Mouse (Mus musculus) forebrain, embryonic 12.5 days (tissue): ENCODE data around the gene Yipf2. TPM values are rescaled to one million over a fixed set of nuclear protein-coding genes. Genes with fewer than 3 reads are reported as not detected.
"Not testable (repeated sequence)": the region's sequence is repeated elsewhere in the genome, so short reads cannot be mapped to it uniquely, and the experiment has no call there.

Source experiments
- ATAC-seq: fragments of 200-750 bp; cut with Nextera tagmentation; 2 replicates; pipeline ENCODE4 v1.8.0; 2017; ENCODE audit warnings: moderate TSS enrichment; ENCODE audit not compliant: low FRiP score
- H3K27ac ChIP-seq: fragments of 300-500 bp; sonication (generic); 2 replicates; pipeline ENCODE4 v1.5.1; 2016; ENCODE audit warnings: mild to moderate bottlenecking
- H3K27me3 ChIP-seq: fragments of 300-500 bp; sonication (generic); 2 replicates; pipeline ENCODE4 v1.6.1; 2016; ENCODE audit warnings: mild to moderate bottlenecking
- H3K36me3 ChIP-seq: fragments of 300-500 bp; sonication (generic); replicated peaks from 2 replicates; pipeline ENCODE4 v1.6.1; 2016; ENCODE audit warnings: mild to moderate bottlenecking
- H3K4me1 ChIP-seq: fragments of 300-500 bp; sonication (generic); 2 replicates; pipeline ENCODE4 v1.6.1; 2016
- H3K4me2 ChIP-seq: fragments of 300-500 bp; sonication (generic); 2 replicates; pipeline ENCODE4 v1.6.1; 2016; ENCODE audit warnings: mild to moderate bottlenecking, moderate library complexity
- H3K4me3 ChIP-seq: fragments of 300-500 bp; sonication (generic); replicated peaks from 2 replicates; pipeline ENCODE4 v1.5.1; 2016; ENCODE audit warnings: mild to moderate bottlenecking
- H3K9ac ChIP-seq: fragments of 300-500 bp; sonication (generic); 2 replicates; pipeline ENCODE4 v1.6.1; 2016; ENCODE audit warnings: mild to moderate bottlenecking
- H3K9me3 ChIP-seq: fragments of 300-500 bp; sonication (generic); 2 replicates; pipeline ENCODE4 v1.6.1; 2016
- WGBS: fragments of 180-500 bp; shearing (Covaris S2); methylation state at CpG from one replicate; pipeline ENCODE4 v1.1.7; 2016; 5-methylcytosine and 5-hydroxymethylcytosine counted together
- polyA plus RNA-seq: library from polyadenylated mRNA; unstranded; fragments of >200 nt; fragmentation: Nextera tagmentation; extraction: Ambion mirVana; gene quantifications from 2 replicates; pipeline ENCODE4 v1.2.1, GENCODE M21; 2016

Gene Yipf2
- polyA plus RNA-seq, 1 experiment from 2014 or later = 17.3 TPM

DNA sequence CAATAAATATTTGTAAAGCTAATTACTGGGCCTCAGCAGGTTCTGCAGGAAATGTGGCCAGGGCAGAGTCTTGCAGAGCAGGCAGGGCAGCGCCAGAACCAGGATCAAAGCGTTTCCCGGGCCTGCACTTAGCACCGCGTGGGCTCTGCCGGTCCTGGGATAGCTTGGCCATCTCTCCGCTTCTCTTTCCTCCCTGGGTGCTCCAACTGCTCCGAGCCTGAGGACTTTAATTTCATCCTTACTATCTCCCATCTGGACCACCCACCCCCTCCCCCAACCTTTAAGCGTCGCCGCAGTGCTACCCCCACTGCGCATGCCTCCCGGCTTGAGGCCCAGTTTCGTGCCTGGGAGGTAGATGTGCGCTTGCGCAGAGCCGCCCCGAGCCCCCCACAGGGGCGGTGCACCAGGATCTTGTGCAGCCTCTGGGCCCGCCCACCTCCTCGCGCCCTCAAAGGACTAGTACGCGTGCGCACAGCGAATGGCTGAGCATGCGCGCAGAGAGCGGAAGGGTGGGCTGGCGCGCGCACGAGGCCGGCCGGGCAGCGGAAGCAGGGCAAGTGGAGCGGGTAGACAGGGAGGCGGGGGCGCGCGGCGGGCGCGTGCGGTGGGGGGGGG is 23.1 kb upstream of the Yipf2 start, which contains the start of gene Smarca4:
TSS of gene Smarca4 (plus strand) at position 553 of the 615 bp plus-strand sequence.
- Histone ChIP-seq H3K27me3 (no peaks in the 10 kb centered on the region), H3K4me3 (peak within 1 kb of the TSS; percentile 73), H3K9ac (peak within 1 kb of the TSS; percentile 88), H3K9me3 (no peaks in the 10 kb centered on the region), H3K4me1 (peaks cover 30% of the 10 kb centered on the region), H3K36me3 (peaks cover 7% of the 10 kb centered on the region), H3K27ac (peak within 1 kb of the TSS; percentile 98), H3K4me2 (peak within 1 kb of the TSS; percentile 59)
- under 1% methylated on average over 44 of the region's 45 CpGs for WGBS
- ATAC-seq = peak; percentile 95

- WGBS = 81% methylated on average over 15 of the region's 15 CpGs
Observed at GRCm38 (mm10) chr9:21614864-21615616, 22.4 kb upstream of the Yipf2 start.

GRCm38 (mm10) chr9:21609861-21610260 is 17.2 kb upstream of the Yipf2 start:
- no peak for ATAC-seq
- WGBS = 84% methylated on average over 1 of the region's 1 CpGs

More at GRCm38 (mm10) chr9:21614864-21615616, 22.4 kb upstream of the Yipf2 start:
- Histone ChIP-seq H3K9ac (peak overlapping the region; percentile 78), H3K36me3 (peaks cover 7% of the 10 kb centered on the region), H3K27me3 (no peaks in the 10 kb centered on the region), H3K4me3 (peak overlapping the region; percentile 73), H3K9me3 (no peaks in the 10 kb centered on the region), H3K4me2 (peak overlapping the region; percentile 59), H3K4me1 (peaks cover 30% of the 10 kb centered on the region), H3K27ac (peak overlapping the region; percentile 98)
- no peak; the same call in 1 of the 2 replicates for ATAC-seq

GRCm38 (mm10) chr9:21606648-21607047 is 14.0 kb upstream of the Yipf2 start:
- Histone ChIP-seq H3K4me2 (no peak overlapping the region), H3K9me3 (no peaks in the 10 kb centered on the region), H3K4me3 (no peak overlapping the region), H3K4me1 (peaks cover 2% of the 10 kb centered on the region; the same call in 1 of the 2 replicates), H3K27me3 (no peaks in the 10 kb centered on the region), H3K27ac (no peak overlapping the region), H3K36me3 (no peaks in the 10 kb centered on the region), H3K9ac (no peak overlapping the region)
- WGBS = 100% methylated on average over 1 of the region's 1 CpGs
- no peak for ATAC-seq

More at GRCm38 (mm10) chr9:21609861-21610260, 17.2 kb upstream of the Yipf2 start:
- no peak overlapping the region for H3K4me2 ChIP-seq
- no peaks in the 10 kb centered on the region for H3K27me3 ChIP-seq
- H3K4me1 ChIP-seq = peaks cover 4% of the 10 kb centered on the region; the same call in 1 of the 2 replicates
- H3K9me3 ChIP-seq = no peaks in the 10 kb centered on the region
- no peak overlapping the region for H3K9ac ChIP-seq
- H3K27ac ChIP-seq = no peak overlapping the region
- no peaks in the 10 kb centered on the region for H3K36me3 ChIP-seq
- H3K4me3 ChIP-seq = no peak overlapping the region

DNA sequence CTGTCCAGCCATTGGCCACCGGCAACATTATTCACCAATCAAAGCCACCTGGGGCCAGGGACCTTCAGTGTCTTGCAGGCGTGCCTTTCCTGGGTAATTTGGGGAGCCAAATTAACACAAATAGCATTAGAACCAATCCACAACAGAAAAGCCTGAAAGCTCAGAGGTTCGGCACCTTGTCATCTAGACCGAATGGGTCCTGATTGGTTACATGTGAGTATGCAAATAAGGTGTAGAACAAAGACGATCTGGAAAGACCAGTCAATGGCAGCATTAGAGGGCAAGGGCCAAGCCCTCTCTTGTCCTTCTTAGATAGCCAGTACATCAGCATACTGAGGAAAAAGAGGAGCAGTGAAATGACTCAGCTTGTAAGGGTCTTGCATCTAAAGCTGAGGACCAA is 13.2 kb upstream of the Yipf2 start:
- Histone ChIP-seq H3K4me3 (no peak overlapping the region), H3K27ac (no peak overlapping the region), H3K36me3 (no peaks in the 10 kb centered on the region), H3K9ac (no peak overlapping the region), H3K9me3 (no peaks in the 10 kb centered on the region), H3K27me3 (no peaks in the 10 kb centered on the region), H3K4me2 (no peak overlapping the region), H3K4me1 (peaks cover 2% of the 10 kb centered on the region; the same call in 1 of the 2 replicates)
- 66% methylated on average over 5 of the region's 5 CpGs for WGBS
- ATAC-seq = no peak

DNA sequence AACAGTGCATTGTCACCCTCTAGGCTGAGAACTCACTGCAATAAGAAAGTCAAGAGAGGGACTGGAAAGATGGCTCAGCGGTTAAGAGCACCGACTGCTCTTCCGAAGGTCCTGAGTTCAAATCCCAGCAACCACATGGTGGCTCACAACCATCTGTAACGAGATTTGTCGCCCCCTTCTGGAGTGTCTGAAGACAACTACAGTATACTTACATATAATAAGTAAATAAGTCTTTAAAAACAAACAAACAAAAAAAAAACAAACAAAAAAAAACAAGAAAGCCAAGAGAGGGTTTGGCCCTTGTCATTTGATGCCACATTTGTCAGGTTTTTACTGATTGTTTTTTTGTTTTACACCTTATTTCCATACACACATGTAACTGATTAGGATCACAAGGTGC is 11.5 kb upstream of the Yipf2 start:
- Histone ChIP-seq H3K27me3 (no peaks in the 10 kb centered on the region), H3K9me3 (no peaks in the 10 kb centered on the region), H3K4me2 (no peak overlapping the region), H3K36me3 (no peaks in the 10 kb centered on the region), H3K9ac (no peak overlapping the region), H3K4me1 (peaks cover 2% of the 10 kb centered on the region; the same call in 1 of the 2 replicates), H3K4me3 (no peak overlapping the region), H3K27ac (no peak overlapping the region)
- WGBS = 75% methylated on average over 5 of the region's 5 CpGs
- no peak for ATAC-seq

DNA sequence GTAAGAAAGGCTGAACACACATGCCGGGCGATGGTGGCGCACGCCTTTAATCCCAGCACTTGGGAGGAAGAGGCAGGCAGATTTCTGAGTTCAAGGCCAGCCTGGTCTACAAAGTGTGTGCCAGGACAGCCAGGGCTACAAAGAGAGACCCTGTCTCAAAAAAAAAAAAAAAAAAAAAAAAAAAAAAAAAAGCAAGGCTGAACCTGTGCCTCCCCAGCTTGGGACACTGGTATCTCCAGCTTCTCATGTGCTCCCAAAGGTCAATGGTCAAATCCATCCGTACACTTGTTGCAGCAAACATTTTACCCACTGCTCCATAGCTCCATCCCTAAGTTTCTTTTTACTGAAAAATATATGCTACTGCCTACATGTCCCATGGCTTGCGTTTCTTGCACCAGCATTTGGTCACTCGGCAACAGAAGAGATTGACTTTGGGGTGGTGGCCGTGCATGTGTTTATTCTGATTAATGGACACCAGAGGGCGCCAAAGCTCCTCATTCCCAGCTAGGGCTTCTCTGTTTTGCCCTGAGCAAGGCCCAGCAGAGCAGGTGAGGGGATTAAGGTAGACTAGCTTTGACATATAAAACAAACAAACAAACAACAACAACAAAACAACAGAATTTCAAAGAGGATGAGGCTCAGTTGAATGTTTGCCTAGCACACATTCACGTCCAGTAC is 9.2 kb upstream of the Yipf2 start:
- peaks cover 2% of the 10 kb centered on the region; the same call in 1 of the 2 replicates for H3K4me1 ChIP-seq
- H3K9ac ChIP-seq = no peak overlapping the region
- peak; percentile 70 for ATAC-seq
- no peak overlapping the region for H3K4me3 ChIP-seq
- no peaks in the 10 kb centered on the region for H3K9me3 ChIP-seq
- H3K27me3 ChIP-seq = no peaks in the 10 kb centered on the region
- H3K36me3 ChIP-seq = no peaks in the 10 kb centered on the region
- H3K4me2 ChIP-seq = no peak overlapping the region
- no peak overlapping the region for H3K27ac ChIP-seq
- 48% methylated on average over 10 of the region's 10 CpGs for WGBS

- no peak for ATAC-seq
- Histone ChIP-seq H3K4me3 (no peak overlapping the region), H3K36me3 (no peaks in the 10 kb centered on the region), H3K9me3 (no peaks in the 10 kb centered on the region), H3K27ac (no peak overlapping the region), H3K27me3 (no peaks in the 10 kb centered on the region), H3K4me2 (no peak overlapping the region), H3K9ac (no peak overlapping the region), H3K4me1 (peaks cover 2% of the 10 kb centered on the region; the same call in 1 of the 2 replicates)
- 86% methylated on average over 2 of the region's 2 CpGs for WGBS
Observed at GRCm38 (mm10) chr9:21601073-21601472, 8.4 kb upstream of the Yipf2 start.

DNA sequence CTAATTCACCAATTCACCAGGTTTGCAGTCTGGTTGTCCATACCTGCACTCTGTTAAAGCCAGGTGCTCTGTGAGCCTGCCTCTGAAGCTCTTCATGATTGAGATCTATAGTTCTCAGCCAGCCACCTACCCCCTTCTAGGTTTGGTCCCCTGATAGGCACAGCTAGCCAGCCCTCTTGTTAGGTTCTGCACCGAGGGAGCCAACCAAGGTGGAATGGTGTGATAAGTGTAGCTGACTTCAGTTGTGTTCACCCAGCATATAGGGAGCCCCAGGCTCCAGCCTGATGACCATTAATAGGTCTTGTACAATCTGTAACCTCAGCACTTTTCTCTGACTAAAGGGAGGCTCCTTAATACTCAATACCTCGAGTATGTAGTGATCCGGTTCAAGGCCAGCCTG is 7.6 kb upstream of the Yipf2 start:
- WGBS = 74% methylated on average over 3 of the region's 3 CpGs
- H3K36me3 ChIP-seq = peaks cover 8% of the 10 kb centered on the region; the same call in 1 of the 2 replicates
- no peak overlapping the region for H3K4me3 ChIP-seq
- no peak overlapping the region for H3K4me2 ChIP-seq
- no peaks in the 10 kb centered on the region for H3K9me3 ChIP-seq
- H3K9ac ChIP-seq = no peak overlapping the region
- ATAC-seq = no peak
- no peaks in the 10 kb centered on the region for H3K27me3 ChIP-seq
- no peak overlapping the region for H3K27ac ChIP-seq
- H3K4me1 ChIP-seq = peaks cover 5% of the 10 kb centered on the region; the same call in 1 of the 2 replicates

DNA sequence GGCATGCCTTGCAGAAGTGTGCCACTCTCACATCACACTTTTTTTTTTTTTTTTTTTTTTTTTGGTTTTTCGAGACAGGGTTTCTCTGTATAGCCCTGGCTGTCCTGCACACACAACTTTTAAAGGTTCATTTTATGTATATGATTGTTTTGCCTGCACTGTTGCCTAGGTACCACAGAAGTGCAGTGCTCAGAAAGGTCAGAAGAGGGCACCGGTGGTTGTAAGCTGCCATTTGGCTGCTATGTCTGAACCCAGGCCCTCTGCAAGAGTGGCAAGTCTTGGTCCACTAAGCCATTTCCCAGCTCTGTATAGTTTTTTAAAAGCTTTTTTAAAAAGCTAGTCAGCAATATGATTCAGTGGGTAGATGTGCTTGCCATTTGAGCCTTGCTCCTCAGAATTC is 5.6 kb upstream of the Yipf2 start:
- H3K4me3 ChIP-seq = no peak overlapping the region
- no peak overlapping the region for H3K4me2 ChIP-seq
- peaks cover 11% of the 10 kb centered on the region for H3K36me3 ChIP-seq
- WGBS = 51% methylated on average over 2 of the region's 2 CpGs
- peaks cover 25% of the 10 kb centered on the region for H3K4me1 ChIP-seq
- H3K27me3 ChIP-seq = no peaks in the 10 kb centered on the region
- no peak overlapping the region for H3K27ac ChIP-seq
- ATAC-seq = no peak
- H3K9me3 ChIP-seq = no peaks in the 10 kb centered on the region
- no peak overlapping the region for H3K9ac ChIP-seq

DNA sequence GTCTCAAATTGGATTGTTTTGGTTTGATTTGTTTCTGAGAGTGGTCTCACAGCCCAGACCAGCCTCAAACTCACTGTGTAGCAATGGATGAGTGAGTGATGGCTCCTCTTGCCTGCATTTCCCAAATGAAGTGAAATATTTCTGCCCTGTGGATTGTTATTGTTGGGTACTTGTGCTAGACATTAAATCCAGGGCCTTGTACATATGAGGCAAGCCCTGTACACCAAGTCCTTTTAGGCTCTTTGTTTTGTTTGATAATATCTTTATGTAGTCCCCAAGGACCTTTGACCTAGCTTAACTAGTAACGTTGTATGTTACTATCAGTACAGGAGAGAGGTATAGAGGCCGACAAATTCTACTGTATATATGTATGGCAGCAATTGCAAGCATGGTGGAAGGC is 2.2 kb upstream of the Yipf2 start:
- H3K27ac ChIP-seq = no peak overlapping the region
- no peak overlapping the region for H3K4me3 ChIP-seq
- peaks cover 18% of the 10 kb centered on the region for H3K36me3 ChIP-seq
- ATAC-seq = no peak
- peaks cover 38% of the 10 kb centered on the region for H3K4me1 ChIP-seq
- no peaks in the 10 kb centered on the region for H3K27me3 ChIP-seq
- no peak overlapping the region for H3K4me2 ChIP-seq
- no peaks in the 10 kb centered on the region for H3K9me3 ChIP-seq
- H3K9ac ChIP-seq = no peak overlapping the region
- 92% methylated on average over 2 of the region's 2 CpGs for WGBS

GRCm38 (mm10) chr9:21594350-21594749 is 1.7 kb upstream of the Yipf2 start:
- H3K9ac ChIP-seq, H3K9me3 ChIP-seq, ATAC-seq, H3K27me3 ChIP-seq, H3K27ac ChIP-seq: not testable (repeated sequence)
- Histone ChIP-seq H3K4me3 (peak overlapping the region; percentile 100), H3K36me3 (peaks cover 23% of the 10 kb centered on the region), H3K4me2 (peak overlapping the region; percentile 98), H3K4me1 (peaks cover 38% of the 10 kb centered on the region)
- 92% methylated on average over 8 of the region's 8 CpGs for WGBS
